Mouse (Mus musculus) adrenal gland, adult (tissue): Measurements from ENCODE around the gene Olfr1411.

Source experiments
- DNase-seq, 2 experiments: peaks; one replicate each; pipeline ENCODE4 v3.0.0; 2022 to 2023; ENCODE audit warnings: low spot score in 1 of 2; ENCODE audit not compliant: inconsistent age in 2 of 2

Olfr1411 gene

GRCm38 (mm10) chr1:92594111-92594510 lies at the start of gene Olfr1411:
Olfr1411 (plus strand) TSS chr1:92594411.
- DNase-seq: no peak

DNA sequence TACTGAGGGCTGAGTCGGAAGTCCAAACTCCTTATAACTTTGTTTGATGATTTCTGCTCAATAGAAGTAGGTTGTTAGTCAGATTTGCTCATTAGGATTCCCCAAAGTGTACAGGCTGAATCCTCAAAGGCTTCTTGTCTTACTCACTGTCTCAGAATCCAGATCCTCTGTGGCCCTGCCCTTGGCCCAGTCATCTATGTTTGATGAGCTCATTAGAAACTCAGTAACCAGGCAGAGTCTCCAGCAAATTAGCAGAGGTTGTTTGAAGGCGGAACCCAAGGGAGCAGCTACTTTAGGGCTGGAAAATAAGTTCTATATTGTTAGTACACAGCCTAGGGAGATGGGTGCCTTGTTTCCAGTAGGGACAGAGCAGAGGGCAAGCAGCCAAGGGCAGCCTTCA lies 48.3 kb upstream of the Olfr1411 start:
- DNase-seq: peak; percentile 11 to 56

DNA sequence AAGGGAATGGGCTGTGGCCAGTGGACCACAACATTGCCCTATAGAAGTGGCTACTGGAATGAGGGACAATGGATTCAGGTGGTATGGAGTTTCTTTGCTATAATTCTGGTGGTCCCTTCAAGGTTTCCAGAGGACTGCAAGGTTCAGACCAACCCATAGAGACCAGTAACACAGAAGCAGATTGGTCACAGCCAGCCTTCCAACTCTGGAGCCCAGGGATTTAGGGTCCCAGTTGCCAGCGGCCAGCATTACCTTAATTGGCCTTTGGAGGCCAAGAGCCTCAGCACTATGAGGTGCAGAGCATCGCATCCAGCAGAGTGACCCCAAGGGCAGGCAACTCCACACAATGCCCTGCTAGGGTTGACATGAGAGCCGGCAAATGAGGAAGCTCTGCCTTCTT lies 23.2 kb upstream of the Olfr1411 start, which contains the start of gene Olfr1413:
Olfr1413 (plus strand) TSS at position 301 of the 400 bp plus-strand sequence.
- no peak for DNase-seq

DNA sequence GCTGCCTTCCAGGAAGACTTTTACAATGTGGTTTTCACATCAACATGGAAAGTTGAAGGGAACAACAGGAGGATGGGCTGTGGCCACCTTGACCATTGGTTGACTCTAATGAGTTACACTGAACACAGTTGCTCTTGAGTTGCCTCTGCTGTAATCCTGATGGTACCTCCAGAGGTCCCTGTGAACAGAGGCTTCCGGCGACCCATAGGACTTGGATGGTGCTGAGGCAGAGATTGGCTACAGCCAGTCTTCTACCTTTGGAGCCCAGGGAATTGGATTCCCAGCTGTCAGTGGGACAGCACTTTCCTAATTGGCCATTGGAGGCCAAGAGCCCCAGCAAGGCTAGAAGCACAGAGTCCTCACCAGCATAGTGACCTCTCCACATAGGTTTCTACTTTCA lies 8.7 kb upstream of the Olfr1411 start, which contains the start of gene Olfr1412:
Olfr1412 (plus strand) TSS at position 301 of the 400 bp plus-strand sequence.
- DNase-seq: no peak

GRCm38 (mm10) chr1:92596019-92596418 lies 1.8 kb downstream of the Olfr1411 start:
- no peak for DNase-seq

DNA sequence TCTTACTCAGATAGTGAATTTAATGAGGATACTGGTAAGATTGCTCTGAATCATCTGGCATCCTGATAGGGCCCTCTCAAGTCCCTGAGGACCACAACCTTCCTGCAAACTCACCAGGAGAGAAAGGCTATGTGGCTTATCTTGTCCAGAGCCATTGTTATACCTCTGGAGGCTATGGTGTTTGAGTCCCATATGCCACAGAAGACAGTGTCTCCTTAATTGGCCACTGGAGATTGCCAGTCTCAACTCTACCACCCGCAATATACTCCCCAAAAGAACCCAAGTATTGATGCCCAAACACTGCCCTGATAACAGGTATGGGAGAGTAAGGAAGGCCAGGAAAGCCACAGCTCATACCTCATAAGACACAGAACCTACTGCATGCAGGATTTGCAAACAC lies 11.3 kb downstream of the Olfr1411 start, which contains the start of gene Olfr1410:
Olfr1410 (plus strand) TSS at position 301 of the 400 bp plus-strand sequence.
- DNase-seq: no peak

- no peak for DNase-seq
These were observed 13.5 kb downstream of the Olfr1411 start for GRCm38 (mm10) chr1:92607711-92608110.

DNA sequence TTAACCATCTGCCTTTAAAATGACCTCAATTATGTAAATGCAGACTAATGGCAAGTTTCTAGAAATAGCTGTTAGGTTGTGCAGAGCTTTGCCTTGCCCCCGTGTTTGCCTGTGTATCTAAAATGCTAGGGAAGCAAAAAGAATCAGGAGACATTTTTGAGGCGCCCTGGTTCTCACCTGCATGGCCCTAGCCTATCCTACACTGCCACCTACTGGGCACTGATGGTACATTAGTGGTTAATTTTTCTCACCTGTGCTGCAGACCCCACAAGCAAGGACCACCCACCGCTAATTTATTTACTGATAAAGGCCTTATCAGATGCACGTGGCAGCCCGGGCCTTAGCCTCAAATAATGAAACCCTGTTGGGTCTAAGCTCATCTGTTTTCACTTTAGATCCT lies 16.8 kb downstream of the Olfr1411 start:
- peak; percentile 49 to 87 for DNase-seq

GRCm38 (mm10) chr1:92613175-92613574 lies 19.0 kb downstream of the Olfr1411 start:
- no peak for DNase-seq

GRCm38 (mm10) chr1:92614516-92614915 lies 20.3 kb downstream of the Olfr1411 start:
- peak in 1 of 2 experiments; percentile 76 for DNase-seq

GRCm38 (mm10) chr1:92616046-92616445 lies 21.8 kb downstream of the Olfr1411 start:
- peak; percentile 13 to 75 for DNase-seq

GRCm38 (mm10) chr1:92617488-92617887 lies 23.3 kb downstream of the Olfr1411 start, which contains the start of gene Olfr12:
Olfr12 (plus strand) TSS chr1:92617788.
- DNase-seq: no peak

DNA sequence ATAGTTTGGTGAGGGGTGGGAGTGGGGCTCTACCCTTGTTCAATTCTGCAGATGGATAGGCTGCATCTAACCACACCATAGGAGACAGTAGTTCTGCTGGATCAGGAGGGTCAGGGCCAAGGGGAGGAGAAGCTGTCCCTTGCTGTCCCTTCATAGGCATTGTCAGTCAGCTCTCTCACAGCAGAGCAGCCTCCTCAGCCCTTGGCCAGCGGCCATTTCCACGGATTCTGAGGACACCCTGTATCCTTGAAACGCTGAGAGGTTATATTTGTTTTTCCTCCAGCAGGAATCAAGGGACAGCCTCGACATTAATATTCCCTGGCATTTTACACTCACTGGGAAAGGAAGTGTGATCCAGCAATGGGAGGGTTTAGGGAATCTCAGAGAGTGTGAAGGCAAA lies 24.1 kb downstream of the Olfr1411 start:
- peak; percentile 91 to 95 for DNase-seq

- DNase-seq: no peak
These were observed 34.0 kb downstream of the Olfr1411 start for GRCm38 (mm10) chr1:92628227-92628626.

- no peak for DNase-seq
These were observed 38.0 kb downstream of the Olfr1411 start for GRCm38 (mm10) chr1:92632196-92632595.

DNA sequence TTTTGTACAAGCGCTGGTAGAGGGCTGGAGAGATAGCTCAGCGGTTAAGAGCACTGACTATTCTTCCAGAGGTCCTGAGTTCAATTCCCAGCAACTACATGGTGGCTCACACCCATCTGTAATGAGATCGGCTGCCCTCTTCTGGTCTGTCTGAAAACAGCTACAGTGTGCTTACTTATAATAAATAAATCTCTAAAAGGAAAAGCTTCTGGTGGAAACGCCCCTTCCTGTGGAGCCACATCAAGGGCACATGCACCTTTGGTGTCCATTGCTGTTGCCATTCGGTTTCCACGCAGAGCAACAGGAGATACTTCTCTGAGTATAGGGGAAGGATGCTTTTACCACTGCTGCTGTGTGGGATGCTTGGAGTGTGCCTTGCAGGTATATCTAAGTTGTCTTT lies 38.7 kb downstream of the Olfr1411 start:
- DNase-seq: no peak

GRCm38 (mm10) chr1:92633726-92634125 lies 39.5 kb downstream of the Olfr1411 start:
- DNase-seq: peak in 1 of 2 experiments; percentile 67

GRCm38 (mm10) chr1:92634569-92634968 lies 40.4 kb downstream of the Olfr1411 start:
- DNase-seq: peak in 1 of 2 experiments; percentile 15

GRCm38 (mm10) chr1:92634976-92635599 lies 40.9 kb downstream of the Olfr1411 start:
- DNase-seq: peak in 1 of 2 experiments; percentile 27

- DNase-seq: peak in 1 of 2 experiments; percentile 25
These were observed 41.8 kb downstream of the Olfr1411 start for GRCm38 (mm10) chr1:92636015-92636414.

GRCm38 (mm10) chr1:92636676-92637075 lies 42.5 kb downstream of the Olfr1411 start:
- peak in 1 of 2 experiments; percentile 20 for DNase-seq

- no peak for DNase-seq
These were observed 43.4 kb downstream of the Olfr1411 start for GRCm38 (mm10) chr1:92637501-92638172.
